Mouse (Mus musculus) ES-E14 (cell line): ENCODE results near the gene C77080. TPM values are rescaled to one million over a fixed set of nuclear protein-coding genes. Genes with fewer than 3 reads are reported as not detected.

Experiments used
- DNase-seq: peaks from one replicate; pipeline ENCODE4 v3.0.0-alpha.2; 2013; ENCODE audit warnings: low read depth, low spot score
- H3K27ac ChIP-seq: 2 replicates; pipeline ENCODE4 v1.5.1; 2012; ENCODE audit warnings: low read depth, mild to moderate bottlenecking, low read length, moderate library complexity, mixed read lengths; ENCODE audit not compliant: poor library complexity, insufficient read depth, severe bottlenecking
- H3K36me3 ChIP-seq: 2 replicates; pipeline ENCODE4 v1.6.1; 2012; ENCODE audit warnings: mild to moderate bottlenecking, low read length, moderate library complexity, mixed read lengths; ENCODE audit not compliant: control insufficient read depth, poor library complexity, insufficient read depth, severe bottlenecking
- H3K4me1 ChIP-seq, 2 experiments: fragments of 150-350 bp in 1 of 2; sonication (generic) in 1 of 2; 2 replicates each; pipeline ENCODE4 v1.6.1; 2012; ENCODE audit warnings: low read length in 2 of 2, mild to moderate bottlenecking in 1 of 2, mixed read lengths in 1 of 2; ENCODE audit not compliant: control insufficient read depth in 2 of 2, insufficient read depth in 2 of 2, poor library complexity in 1 of 2
- H3K4me3 ChIP-seq, 2 experiments: fragments of 150-350 bp in 1 of 2; sonication (generic) in 1 of 2; 2 replicates each; pipeline ENCODE4 v1.5.1; 2012; ENCODE audit warnings: low read length in 2 of 2, low read depth in 1 of 2, mild to moderate bottlenecking in 1 of 2, mixed read lengths in 1 of 2; ENCODE audit not compliant: insufficient read depth in 1 of 2, poor library complexity in 1 of 2, severe bottlenecking in 1 of 2
- H3K9ac ChIP-seq: 2 replicates; pipeline ENCODE4 v1.6.1; 2012; ENCODE audit warnings: low read depth, mild to moderate bottlenecking, low read length, mixed read lengths; ENCODE audit not compliant: poor library complexity, insufficient read depth, severe bottlenecking
- H3K9me3 ChIP-seq: fragments of 150-350 bp; sonication (generic); 2 replicates; pipeline ENCODE4 v1.6.1; 2012; ENCODE audit warnings: low read depth, mild to moderate bottlenecking, low read length; ENCODE audit not compliant: control insufficient read depth, insufficient read depth
- CHD2 ChIP-seq: IDR thresholded peaks from 2 replicates; pipeline ENCODE4 v1.6.1; 2014; ENCODE audit warnings: mild to moderate bottlenecking, low read depth, low read length, inconsistent platforms
- HCFC1 ChIP-seq: IDR thresholded peaks from 2 replicates; pipeline ENCODE4 v1.6.1; 2012; ENCODE audit warnings: low read length, inconsistent platforms, borderline replicate concordance; ENCODE audit not compliant: insufficient read depth
- MAFK ChIP-seq: IDR thresholded peaks from 2 replicates; pipeline ENCODE4 v1.6.1; 2014; ENCODE audit warnings: mild to moderate bottlenecking, low read depth, low read length, inconsistent platforms; ENCODE audit not compliant: insufficient read depth
- ZC3H11A ChIP-seq: IDR thresholded peaks from 2 replicates; pipeline ENCODE4 v1.6.1; 2012; ENCODE audit warnings: low read depth, mild to moderate bottlenecking, inconsistent platforms, low read length, borderline replicate concordance
- ZNF384 ChIP-seq: IDR thresholded peaks from 2 replicates; pipeline ENCODE4 v1.6.1; 2012; ENCODE audit warnings: low read depth, low read length, inconsistent platforms
- in situ Hi-C, 2 experiments: fragments of 600-800 bp; cut with MboI; formaldehyde crosslinking; loops; one replicate each; pipeline ENCODE4 v1.15.1; 2025; ENCODE audit warnings: low sequenced_read_pairs in 2 of 2, inconsistent platforms in 1 of 2; ENCODE audit not compliant: unreplicated experiment in 2 of 2
- total RNA-seq: library from RNA; depleted of rRNA; stranded (reverse); fragments of 300-350 nt; gene quantifications from 2 replicates; pipeline ENCODE4 v1.2.3, GENCODE M21; 2012

Gene C77080
- total RNA-seq, 1 experiment, result 14.4 TPM

- H3K4me1 ChIP-seq, result peaks cover 12 to 47% of the 10 kb centered on the region in 2 experiments
- in situ Hi-C loops, result no loop called here
- TF ChIP-seq ZNF384 (no peak), MAFK (no peak), ZC3H11A (no peak), CHD2 (no peak), HCFC1 (no peak)
- H3K27ac ChIP-seq, result no peak overlapping the region
- no peaks in the 10 kb centered on the region for H3K9me3 ChIP-seq
- H3K36me3 ChIP-seq, result no peaks in the 10 kb centered on the region
- H3K4me3 ChIP-seq, result peak overlapping the region; percentile 76 to 88
- H3K9ac ChIP-seq, result peak overlapping the region; percentile 79
- DNase-seq, result no peak
Measured at GRCm38 (mm10) chr4:129247381-129248242, 13.6 kb downstream of the C77080 start.

GRCm38 (mm10) chr4:129246360-129247301 is 14.6 kb downstream of the C77080 start:
- peaks cover 14 to 49% of the 10 kb centered on the region in 2 experiments for H3K4me1 ChIP-seq
- in situ Hi-C loops, result no loop called here
- no peak overlapping the region for H3K9ac ChIP-seq
- TF ChIP-seq HCFC1 (no peak), MAFK (no peak), ZC3H11A (no peak), CHD2 (no peak), ZNF384 (no peak)
- H3K9me3 ChIP-seq, result no peaks in the 10 kb centered on the region
- H3K27ac ChIP-seq, result no peak overlapping the region
- H3K36me3 ChIP-seq, result no peaks in the 10 kb centered on the region
- H3K4me3 ChIP-seq, result peak overlapping the region in 1 of 2 experiments; percentile 23; a peak in 1 of 4 replicates
- no peak for DNase-seq

GRCm38 (mm10) chr4:129244802-129245201 is 16.4 kb downstream of the C77080 start:
- in situ Hi-C loops, result no loop called here
- no peak overlapping the region for H3K9ac ChIP-seq
- no peak overlapping the region for H3K4me3 ChIP-seq
- no peak for DNase-seq
- no peak for TF ChIP-seq HCFC1
- TF ChIP-seq ZNF384, result no peak
- no peak for TF ChIP-seq CHD2
- TF ChIP-seq ZC3H11A, result no peak
- no peak for TF ChIP-seq MAFK
- no peak overlapping the region for H3K27ac ChIP-seq
- H3K36me3 ChIP-seq, result no peaks in the 10 kb centered on the region
- peaks cover 14 to 50% of the 10 kb centered on the region in 2 experiments for H3K4me1 ChIP-seq
- no peaks in the 10 kb centered on the region for H3K9me3 ChIP-seq

- peak overlapping the region; percentile 69 for H3K27ac ChIP-seq
- no peak for DNase-seq
- H3K36me3 ChIP-seq, result no peaks in the 10 kb centered on the region
- H3K4me1 ChIP-seq, result peaks cover 9 to 45% of the 10 kb centered on the region in 2 experiments; a peak in 3 of 4 replicates
- in situ Hi-C loops, result no loop called here
- no peak for TF ChIP-seq ZC3H11A
- no peak for TF ChIP-seq CHD2
- TF ChIP-seq MAFK, result no peak
- TF ChIP-seq HCFC1, result no peak
- no peak for TF ChIP-seq ZNF384
- peak overlapping the region; percentile 26; the same call in 1 of the 2 replicates for H3K9ac ChIP-seq
- no peaks in the 10 kb centered on the region for H3K9me3 ChIP-seq
- peak overlapping the region; percentile 22 to 31; a peak in 3 of 4 replicates for H3K4me3 ChIP-seq
Measured at GRCm38 (mm10) chr4:129242761-129243160, 18.4 kb downstream of the C77080 start.
